Mouse (Mus musculus) frontal cortex, postnatal 36 days (tissue): Measurements from ENCODE around the gene C130050O18Rik.

Experiments
- DNase-seq, 2 experiments: peaks; one replicate each; pipeline ENCODE4 v3.0.0; 2022; ENCODE audit warnings: low spot score in 2 of 2

Gene C130050O18Rik

DNA sequence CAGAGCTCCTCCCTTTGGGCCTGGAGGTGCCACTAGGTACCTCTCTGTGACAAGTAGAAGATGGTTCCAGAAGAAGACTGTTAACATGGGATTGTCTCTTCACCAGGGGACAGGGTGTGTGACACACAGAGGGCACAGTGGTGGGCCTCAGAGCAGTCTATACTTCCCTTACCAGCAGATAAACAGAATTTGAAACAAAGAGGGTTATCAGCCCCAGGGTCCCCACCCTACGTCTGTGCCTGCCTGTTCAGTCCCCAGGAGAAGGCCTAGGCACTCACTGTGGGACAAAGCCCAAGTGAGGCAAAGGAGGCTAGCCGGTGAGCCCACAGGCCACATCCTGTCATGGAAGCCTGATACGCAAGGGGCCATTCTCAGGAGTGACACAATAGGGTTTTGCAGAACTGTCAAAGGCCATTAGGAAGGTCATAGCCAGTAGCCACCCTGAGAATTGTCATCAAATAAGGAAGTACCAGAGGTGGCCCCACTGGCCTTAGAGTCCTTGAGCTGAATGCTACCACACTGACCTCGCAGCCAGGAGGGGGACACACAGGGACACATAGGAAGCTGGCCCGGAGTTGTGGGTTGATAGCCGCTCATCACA lies at the start of gene C130050O18Rik:
TSS of gene C130050O18Rik (plus strand) at position 480 of the 601 bp plus-strand sequence.
- DNase-seq: no peak

DNA sequence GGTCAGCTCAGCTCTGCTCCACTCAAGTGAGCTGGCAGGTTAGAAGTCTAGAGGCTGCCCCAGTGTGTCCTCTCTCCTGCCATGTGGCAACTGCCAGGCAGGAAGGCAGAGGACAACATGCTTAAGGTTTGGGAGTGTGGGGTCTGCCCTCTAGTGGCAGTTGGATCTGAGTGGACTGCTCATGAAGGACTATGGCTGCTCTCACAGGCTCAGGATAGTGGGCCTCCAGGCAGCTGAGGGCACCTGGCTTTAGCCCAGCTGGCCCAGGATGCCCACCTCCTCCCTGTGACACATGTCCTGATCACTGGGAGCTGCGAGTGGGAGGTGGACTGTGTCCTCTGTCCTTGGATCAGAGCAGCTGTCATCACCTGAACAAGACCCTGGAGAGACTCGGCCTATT lies 46.4 kb upstream of the C130050O18Rik start:
- no peak for DNase-seq

DNA sequence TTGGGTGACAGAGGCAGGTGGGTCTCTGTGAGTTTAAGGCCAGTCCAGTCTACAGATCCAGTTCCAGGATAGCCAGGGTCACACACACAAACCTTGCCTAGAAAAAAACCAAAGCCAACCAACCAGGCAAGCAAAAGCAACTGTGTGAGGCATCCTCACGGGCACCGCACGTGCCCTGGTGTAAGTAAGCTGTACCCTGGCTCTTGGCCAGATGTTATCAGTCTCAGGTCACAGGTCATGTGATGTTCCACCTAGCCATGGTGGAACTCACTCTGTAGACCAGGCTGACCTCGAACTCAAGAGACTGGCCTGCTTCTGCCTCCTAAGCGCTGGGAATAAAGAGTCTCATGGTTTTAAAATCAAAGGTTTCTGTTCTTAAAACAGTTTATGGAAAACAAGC lies 45.8 kb upstream of the C130050O18Rik start:
- DNase-seq: no peak

DNA sequence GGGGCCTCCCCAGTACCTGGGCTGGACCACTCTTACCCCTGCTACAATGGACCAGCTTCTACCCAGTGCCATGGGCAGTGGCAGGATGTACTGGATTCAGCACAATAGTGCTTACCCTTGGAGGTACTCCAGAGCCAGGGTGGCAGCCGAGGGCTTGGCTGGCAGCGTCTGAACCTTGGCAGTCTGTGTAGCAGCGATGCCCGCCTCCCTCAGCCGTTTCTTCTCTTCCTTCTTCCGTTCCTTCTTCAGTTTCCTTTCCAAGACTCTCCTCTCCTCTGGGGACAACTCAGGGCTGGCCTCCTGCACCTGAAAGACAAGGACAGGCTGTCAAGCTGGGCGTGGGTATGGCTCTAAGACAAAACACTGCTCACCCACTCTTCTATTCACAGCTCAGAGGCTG lies 41.2 kb upstream of the C130050O18Rik start:
- DNase-seq: no peak

DNA sequence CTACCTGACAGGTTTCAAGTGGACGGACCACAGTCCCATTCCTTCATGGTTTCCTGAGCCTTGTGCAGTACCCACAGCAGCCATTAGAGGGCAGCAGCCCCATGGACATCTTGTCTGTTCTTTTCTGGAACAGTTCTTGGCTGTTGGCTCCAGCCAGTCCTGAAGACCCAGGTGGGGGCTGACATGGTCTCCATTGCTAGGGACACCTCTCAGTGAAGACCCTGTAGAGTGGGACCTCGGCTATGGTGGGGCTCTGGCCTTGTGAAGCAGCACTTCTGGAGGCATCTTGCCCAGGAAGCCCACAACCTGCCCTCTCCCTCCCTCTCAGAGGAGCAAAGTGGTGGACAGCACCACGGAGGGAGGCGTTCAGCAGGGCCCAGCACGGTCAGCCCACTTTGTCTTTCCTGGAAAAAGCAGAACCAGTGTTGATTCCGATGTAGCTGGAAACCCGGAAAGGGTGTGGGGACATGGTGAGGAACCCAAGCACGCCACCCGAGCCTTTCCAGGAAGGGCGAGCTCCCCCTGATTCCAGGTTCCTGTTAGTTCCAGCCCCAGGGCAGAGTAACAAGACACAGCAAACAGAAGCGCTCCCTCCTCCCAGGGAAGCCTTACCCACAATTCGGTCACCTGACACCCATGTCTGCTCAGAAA lies 40.7 kb upstream of the C130050O18Rik start:
- DNase-seq: peak; percentile 90 to 95

DNA sequence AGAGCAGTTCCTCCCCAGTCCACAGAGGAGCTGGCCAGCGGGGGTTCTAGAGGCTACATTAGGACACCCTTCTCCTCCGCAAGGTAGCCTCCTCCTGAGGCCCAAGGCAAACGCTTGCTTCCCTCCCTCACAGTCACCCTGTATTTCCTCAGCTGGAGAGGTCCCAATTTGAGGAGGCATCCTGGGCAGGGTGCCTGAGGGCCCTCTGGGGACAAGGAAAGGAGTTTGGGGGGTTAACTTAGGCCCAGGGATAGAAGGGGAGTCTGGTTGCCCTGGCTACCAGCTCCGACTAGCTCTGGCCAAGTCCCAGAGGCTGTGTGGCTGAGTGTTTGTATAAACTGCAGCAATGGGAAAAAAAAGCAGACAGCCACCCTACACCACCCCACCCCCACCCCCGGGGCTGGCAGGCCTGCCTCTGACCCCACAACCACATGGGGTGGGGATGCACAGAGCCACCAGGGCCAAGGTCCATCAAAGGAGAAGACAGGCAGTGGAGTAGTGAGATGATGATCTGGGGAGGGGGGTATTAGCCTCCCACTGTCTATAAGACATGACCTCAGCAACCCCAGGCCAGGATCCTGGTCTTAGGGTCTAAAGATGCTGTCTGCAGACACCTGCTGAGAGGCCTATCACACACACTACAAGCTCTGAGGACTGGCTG lies 40.0 kb upstream of the C130050O18Rik start:
- DNase-seq: no peak

DNA sequence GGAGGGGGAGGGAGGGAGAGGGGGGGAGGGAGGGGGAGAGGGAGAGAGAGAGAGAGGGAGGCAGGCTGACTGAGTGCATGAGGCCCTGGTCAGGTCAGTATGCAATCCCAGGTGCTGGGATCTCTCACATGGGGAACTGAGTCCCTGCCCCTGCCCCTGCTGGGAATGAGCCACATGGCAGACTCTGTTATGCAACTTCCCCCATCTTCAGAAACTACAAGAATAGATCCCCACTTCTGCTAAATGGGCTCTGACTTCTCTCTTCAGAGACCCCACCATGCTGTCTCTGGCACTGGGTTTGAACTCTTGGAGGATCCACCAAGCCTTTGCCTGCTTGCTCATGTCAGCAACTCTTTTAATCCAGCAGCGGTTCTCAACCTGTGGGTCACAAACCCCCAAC lies 39.3 kb upstream of the C130050O18Rik start:
- no peak for DNase-seq

DNA sequence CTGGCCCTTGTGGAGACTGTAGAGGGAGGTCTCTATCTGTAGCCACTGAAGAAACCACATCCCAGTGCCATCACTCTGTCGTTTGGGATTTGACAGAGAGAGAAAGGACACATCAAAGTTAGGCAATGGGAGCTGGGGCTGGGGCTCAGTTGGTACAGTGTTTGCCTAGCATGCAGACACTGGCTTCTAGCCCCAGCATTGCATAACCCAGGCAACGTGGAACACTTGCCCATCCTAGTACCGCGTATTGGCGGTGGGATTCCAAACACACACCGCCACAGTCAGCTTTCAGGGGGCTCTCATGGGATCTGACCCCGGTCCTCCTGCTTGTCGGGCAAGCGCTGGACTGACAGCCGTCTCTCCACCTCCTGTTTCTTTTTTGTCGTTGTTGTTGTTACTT lies 38.6 kb upstream of the C130050O18Rik start:
- no peak for DNase-seq

DNA sequence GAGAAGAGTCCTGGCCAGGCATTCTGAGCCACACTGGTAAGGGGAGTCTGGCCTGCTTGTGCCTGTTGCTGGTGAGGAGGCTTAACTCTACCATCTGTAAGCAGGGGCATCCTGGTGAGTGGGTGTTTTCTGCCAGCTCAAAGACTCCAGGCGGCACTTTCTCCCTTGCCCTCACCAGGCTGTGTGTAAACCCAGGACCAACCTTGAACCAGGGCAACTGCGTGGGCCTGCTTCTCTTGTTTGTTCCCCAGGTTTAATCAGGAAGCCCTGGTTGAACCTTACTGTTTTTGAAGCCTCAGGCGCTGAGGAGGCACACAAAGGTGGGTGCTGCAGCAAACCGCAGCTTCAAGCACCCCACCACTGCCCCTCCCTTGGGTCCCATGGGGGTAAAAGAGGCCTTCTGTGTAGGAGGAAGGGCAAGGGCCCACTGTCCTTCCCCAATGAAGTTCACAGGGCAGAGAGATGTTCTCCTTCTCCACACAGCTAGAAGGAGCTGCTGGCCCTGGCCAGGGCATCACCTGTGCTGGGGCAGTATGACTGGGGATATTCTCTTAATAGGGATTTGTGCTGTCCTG lies 37.1 kb upstream of the C130050O18Rik start:
- no peak for DNase-seq

DNA sequence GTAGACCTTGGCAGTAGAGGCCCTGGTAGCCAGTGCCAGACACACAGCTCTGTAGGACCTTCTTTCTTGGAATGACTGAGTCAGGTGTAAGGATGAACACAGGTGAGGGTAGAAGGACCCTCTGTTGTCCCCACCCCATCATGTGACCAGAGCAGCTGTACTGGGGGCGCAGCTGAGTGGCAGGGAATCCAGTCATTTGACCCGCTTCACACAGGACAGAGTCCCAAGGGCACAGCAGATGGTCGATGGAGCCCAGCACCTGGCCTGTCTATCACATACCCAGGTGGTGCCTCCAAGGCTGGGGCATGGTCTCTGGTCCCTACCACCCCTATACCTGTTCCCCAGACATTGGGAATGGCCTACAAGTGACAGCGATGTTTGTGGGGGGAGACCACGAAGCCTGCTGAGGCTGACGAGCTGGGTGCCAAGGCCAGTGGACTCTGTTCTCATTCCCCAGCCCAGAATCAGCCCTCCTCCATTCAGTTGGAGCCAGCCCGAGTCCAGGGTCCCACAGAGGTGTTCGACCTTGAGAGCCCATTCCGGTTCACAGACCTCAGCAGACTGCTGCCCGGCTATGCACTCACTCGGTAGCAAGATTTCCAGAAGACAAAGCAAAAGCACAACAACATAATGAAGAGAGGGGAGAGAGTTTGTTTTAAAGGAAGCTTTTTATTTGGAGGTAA lies 36.3 kb upstream of the C130050O18Rik start:
- no peak for DNase-seq

DNA sequence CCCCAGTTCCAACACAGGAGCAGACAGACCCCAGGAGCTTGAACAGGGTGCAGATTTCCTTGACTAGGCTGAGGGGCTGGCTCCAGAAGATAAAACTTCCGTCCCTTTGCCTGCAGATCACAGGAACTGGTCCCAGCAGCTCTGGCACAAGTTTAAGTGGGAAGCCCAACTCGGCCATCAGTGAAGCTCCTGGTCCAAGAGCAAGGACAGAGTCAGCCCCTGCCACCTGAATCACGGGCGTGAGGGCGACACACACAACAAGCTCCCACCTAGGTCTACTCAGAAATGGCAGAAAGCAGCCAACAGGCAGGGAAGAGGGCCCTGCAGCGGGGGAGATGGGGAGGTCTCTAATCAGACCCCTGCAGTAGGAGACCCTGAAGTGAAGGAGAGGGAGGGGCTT lies 34.7 kb upstream of the C130050O18Rik start:
- DNase-seq: no peak

DNA sequence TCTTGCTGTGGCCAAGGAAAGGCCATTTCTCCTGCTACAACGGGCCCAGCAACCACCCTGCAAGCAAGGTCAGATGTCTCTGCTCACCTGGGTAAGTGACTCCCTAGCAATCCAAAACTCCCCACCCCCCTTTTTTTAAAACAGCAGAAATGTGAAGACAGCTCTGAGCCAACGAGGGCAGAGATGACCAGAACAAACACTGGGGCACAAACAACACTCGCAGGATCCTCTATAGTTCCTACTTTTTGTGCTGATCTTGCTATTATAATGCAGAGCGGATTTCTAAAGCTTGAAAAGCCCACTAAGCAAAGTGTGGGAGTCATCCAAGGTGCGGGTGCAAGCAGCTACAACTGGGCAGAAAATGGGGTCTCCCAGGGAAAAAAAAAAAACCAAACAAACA lies 34.0 kb upstream of the C130050O18Rik start:
- no peak for DNase-seq

DNA sequence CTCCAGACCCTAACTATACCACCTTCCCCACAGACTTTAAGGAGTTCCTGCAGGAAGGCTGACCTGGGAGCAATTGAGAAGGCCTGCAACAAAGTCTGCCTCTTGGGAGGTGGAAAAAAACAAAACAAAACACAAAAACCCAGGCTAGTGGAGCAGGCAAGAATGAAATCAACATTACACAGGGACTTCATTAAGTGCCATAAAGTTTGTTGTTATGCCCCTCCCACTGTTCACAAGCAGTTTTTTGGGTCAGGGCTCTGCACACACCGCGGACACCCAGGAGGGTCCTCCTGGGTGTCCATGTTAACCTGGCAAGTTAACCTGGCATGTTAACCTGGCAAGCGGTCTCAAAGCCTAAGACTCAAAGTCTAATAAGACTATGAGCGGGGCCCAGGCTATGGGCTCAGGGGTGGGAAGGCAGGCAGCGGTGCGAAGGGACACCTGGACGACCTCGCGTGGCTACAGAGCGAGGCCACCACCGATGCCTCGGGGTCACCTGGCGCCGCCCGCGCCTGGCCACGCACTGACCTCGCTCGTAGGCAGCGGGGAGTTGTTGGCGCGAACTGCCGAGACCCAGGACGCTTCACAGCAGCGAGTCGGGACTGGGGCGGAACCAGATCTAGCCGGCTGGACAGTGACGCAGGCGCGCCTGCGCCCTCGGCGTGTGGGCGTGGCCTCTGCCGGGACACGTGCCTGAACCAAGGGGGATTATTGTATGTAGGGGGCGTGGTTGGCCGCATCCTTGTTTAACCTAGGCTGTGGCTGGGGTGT lies 33.3 kb upstream of the C130050O18Rik start:
- DNase-seq: peak; percentile 79 to 83

DNA sequence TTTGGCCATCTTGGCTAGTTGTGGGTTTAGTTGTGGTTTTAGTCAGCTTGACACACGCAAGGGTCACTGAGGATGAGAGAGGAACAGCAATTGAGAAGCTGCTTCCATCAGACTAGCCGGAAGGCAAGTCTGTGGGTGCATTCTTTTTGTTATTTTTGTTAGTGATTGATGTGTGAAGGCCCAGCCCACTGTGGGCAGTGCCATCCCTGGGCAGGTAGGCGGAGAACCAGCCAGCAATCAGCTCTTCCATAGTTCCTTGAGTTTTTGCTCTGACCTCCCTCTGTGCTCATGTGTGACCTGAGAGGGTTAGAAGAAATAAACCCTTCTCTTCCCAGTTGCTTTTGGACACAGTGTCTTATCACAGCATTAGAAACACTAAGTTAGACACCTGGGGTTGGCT lies 32.0 kb upstream of the C130050O18Rik start:
- DNase-seq: no peak

DNA sequence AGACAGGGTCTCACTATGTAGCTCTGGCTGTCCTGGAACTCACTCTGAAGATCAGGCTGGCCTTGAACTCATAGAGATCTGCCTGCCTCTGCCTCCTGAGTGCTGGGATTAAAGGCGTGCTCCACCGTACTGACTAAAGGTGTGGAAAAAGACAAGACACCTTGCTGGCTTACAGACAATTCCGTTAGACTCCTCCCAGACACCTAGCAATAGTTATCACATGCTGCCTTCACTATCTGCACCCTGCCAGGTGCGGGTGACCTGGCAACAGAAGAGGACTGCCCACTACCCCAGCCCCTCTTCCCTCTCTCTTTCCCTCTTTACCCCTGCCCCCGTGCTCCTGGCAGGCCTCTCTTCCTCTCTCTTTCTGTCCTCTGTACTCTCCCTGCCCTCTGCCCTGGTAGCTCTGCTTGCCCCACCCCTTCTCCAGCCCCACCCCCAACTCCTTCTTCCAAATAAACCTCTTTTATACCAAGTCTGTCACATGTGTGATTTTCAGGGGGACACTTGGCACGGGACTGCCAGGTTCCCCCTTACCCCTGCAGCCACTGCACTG lies 31.1 kb upstream of the C130050O18Rik start:
- DNase-seq: no peak

DNA sequence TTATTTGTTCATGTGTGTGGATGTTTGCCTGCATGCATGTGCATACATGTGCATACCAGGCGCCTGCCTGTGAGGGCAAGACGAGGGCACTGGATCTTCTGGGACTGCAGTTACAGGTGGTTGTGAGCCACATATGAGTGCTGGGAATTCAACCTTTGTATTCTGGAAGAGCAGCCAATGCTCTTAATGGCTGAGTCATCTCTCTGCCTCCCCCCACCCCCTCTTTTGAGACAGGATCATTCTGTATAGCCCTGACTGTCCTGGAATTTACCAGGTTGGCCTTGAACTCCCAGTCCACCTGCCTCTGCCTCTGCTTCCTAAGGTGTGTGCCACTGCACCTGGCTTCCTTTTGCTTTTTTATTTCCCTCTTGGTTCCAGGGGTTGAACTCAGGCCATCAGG lies 30.2 kb upstream of the C130050O18Rik start:
- DNase-seq: no peak

DNA sequence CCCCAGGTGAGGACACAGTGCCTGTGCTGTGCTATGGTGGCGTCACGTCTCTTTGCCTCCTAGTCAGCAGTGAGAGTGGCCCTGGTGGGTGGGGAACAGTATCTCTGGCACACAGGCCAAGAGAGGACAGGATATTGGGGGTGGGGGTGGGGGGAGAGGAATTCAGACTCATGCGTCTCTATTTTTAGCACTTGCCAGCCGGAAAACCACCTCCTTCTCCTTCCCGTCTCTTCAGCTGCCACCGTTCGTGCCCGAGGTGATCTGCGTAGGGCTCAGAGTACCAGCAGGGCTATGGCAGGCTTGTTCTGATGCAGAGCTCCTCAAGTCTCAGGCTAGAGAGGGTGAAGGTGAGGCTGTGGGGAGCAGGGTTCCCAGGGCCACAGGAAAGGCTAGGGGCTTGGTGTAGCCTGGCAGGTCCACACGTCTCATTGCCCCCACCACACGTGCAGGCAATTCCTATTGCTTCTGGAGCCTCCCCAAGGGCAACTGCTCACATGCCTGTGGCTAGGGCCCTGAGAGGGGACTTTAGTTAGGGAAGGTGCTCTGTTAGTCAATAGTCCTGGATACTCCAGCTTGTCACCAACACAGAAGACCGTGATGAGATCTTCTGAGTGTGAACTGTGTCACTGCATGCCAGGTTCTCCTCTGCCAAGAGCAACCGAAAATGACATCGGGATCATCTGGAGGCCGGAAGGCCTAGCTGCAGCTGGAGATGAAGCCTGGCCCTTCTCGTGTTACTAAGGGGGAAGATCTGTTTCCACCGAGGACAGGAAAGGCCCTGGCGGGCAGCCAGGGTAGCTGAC lies 27.4 kb upstream of the C130050O18Rik start, which contains the start of gene Gpr146:
TSS of gene Gpr146 (plus strand) at position 230 of the 803 bp plus-strand sequence.
- no peak for DNase-seq

DNA sequence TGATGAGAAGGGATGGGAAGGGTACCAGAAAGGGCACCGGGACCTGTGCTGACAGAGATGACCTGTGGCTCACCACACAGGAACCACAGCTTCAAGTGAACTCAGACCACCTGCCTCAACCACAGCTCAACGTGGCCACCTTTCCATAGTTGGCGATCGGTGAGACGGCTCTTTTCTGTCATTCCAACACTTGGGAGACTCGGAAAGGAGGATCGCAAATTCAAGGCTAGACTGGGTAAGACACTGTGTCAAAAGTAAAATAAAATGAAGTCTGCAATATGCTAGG lies 26.9 kb upstream of the C130050O18Rik start:
- no peak for DNase-seq

DNA sequence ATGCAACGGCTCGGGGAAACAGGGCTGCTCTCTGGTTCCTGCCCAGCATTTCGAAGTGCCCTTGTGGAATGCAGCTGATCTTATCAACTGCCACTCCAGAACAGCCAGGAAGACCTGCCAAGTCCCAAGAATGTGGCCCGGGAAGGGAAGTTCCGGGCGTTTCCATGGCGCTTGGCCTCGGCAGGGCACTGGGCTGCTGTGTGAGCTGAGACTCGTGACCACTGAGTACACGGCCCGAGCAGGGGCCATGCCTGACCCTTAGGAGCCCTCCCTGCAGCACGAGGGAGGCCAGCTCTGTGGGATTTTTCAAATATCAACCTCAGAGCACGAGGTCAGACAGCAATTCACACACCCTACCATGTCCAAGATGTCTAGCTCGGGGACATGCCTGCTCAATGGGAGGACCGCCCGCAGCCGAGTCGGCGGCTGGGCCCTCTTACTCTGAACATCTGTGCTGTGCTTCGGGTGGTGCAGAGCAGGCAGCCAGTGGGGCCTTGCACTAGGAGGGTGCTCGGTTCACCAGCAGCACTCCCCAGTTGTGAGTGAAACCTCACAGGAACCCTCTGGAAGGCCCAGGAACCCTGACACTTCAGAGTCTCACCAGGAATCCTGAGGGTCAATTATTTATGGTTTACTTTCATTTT lies 26.0 kb upstream of the C130050O18Rik start:
- no peak for DNase-seq

DNA sequence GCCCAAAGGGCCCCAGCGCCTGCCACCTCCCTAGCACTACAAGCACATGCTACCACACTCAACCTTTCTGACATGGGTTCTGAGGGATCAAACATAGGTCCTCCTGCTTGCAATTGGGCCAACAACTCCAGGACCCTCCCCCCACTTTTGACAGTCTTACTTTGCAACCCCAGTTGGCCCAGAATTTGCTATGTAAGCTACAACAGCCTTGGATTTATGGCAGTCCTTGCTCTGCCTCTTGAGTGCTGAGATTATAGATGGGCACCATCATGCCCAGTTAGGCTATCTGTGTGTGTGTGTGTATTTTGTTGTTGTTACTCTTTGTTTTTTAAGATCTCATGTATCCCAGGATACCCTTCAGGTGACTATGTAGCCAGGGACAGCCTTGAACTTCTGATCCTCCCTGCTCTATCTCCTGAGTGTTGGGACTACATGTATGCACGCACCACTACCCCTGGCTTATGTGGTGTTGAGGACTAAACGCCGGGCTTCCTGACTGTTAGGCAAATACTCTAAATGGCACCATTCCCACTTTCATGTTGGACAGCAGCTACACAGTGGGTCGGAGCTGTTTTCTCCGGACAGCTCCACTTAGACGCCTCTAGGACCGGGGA lies 25.2 kb upstream of the C130050O18Rik start:
- DNase-seq: no peak
